Mouse (Mus musculus): ENCODE measurements around the gene Bcar3. TPM values are rescaled to one million over a fixed set of nuclear protein-coding genes. Genes with fewer than 3 reads are reported as not detected.
"Not testable (repeated sequence)": the region's sequence is repeated elsewhere in the genome, so short reads cannot be mapped to it uniquely, and the experiment has no call there.

The Bcar3 gene
- polyA plus RNA-seq, 1 experiment: 47.6 TPM

- no peak overlapping the region for H3K4me3 ChIP-seq (replicated peaks; ENCODE audit: extremely low read depth, low read depth, low read length)
- no peak for DNase-seq
- TF ChIP-seq CTCF (IDR thresholded peaks at IDR 0.05; ENCODE audit: insufficient read depth, low read length): no peak
- TF ChIP-seq POLR2A (IDR thresholded peaks at IDR 0.05; ENCODE audit: borderline replicate concordance, extremely low read depth, low read depth, low read length): no peak
- WGBS: 96% methylated on average over 2 of the region's 2 CpGs
- H3K4me1 ChIP-seq (ENCODE audit: control insufficient read depth, insufficient read depth, low read length): no peaks in the 10 kb centered on the region; the same call in 1 of the 2 replicates
These were observed 97.2 kb downstream of the Bcar3 start for GRCm38 (mm10) chr3:122391098-122391497.

- no peak for DNase-seq
- 45% methylated on average over 12 of the region's 12 CpGs for WGBS
- H3K4me3 ChIP-seq (replicated peaks; ENCODE audit: extremely low read depth, low read depth, low read length): no peak overlapping the region
- H3K4me1 ChIP-seq (ENCODE audit: control insufficient read depth, insufficient read depth, low read length): no peaks in the 10 kb centered on the region; the same call in 1 of the 2 replicates
- TF ChIP-seq POLR2A (IDR thresholded peaks at IDR 0.05; ENCODE audit: borderline replicate concordance, extremely low read depth, low read depth, low read length) (no peak), CTCF (IDR thresholded peaks at IDR 0.05; ENCODE audit: insufficient read depth, low read length) (no peak)
These were observed 97.9 kb downstream of the Bcar3 start for GRCm38 (mm10) chr3:122391816-122392215.

GRCm38 (mm10) chr3:122393411-122393810 is 99.5 kb downstream of the Bcar3 start:
- not testable (repeated sequence) for H3K4me3 ChIP-seq (replicated peaks; ENCODE audit: extremely low read depth, low read depth, low read length); H3K4me1 ChIP-seq (ENCODE audit: control insufficient read depth, insufficient read depth, low read length); DNase-seq
- WGBS: 59% methylated on average over 4 of the region's 4 CpGs

- DNase-seq: no peak
- 74% methylated on average over 12 of the region's 12 CpGs for WGBS
- no peak overlapping the region for H3K4me3 ChIP-seq (replicated peaks; ENCODE audit: extremely low read depth, low read depth, low read length)
- no peak for TF ChIP-seq CTCF (IDR thresholded peaks at IDR 0.05; ENCODE audit: insufficient read depth, low read length)
- no peak for TF ChIP-seq POLR2A (IDR thresholded peaks at IDR 0.05; ENCODE audit: borderline replicate concordance, extremely low read depth, low read depth, low read length)
- H3K4me1 ChIP-seq (ENCODE audit: control insufficient read depth, insufficient read depth, low read length): no peaks in the 10 kb centered on the region; the same call in 1 of the 2 replicates
These were observed 100.0 kb downstream of the Bcar3 start for GRCm38 (mm10) chr3:122393836-122394374.

GRCm38 (mm10) chr3:122396957-122397356 is 103.0 kb downstream of the Bcar3 start:
- Histone ChIP-seq H3K4me1 (ENCODE audit: control insufficient read depth, insufficient read depth, low read length) (no peaks in the 10 kb centered on the region; the same call in none of the 2 replicates), H3K4me3 (replicated peaks; ENCODE audit: extremely low read depth, low read depth, low read length) (no peak overlapping the region)
- no peak for DNase-seq
- no peak for TF ChIP-seq POLR2A (IDR thresholded peaks at IDR 0.05; ENCODE audit: borderline replicate concordance, extremely low read depth, low read depth, low read length)
- no peak for TF ChIP-seq CTCF (IDR thresholded peaks at IDR 0.05; ENCODE audit: insufficient read depth, low read length)
- WGBS: 96% methylated on average over 4 of the region's 4 CpGs

GRCm38 (mm10) chr3:122397401-122397800 is 103.5 kb downstream of the Bcar3 start:
- no peak for DNase-seq

GRCm38 (mm10) chr3:122401011-122401410 is 107.1 kb downstream of the Bcar3 start:
- DNase-seq: no peak
- TF ChIP-seq POLR2A (IDR thresholded peaks at IDR 0.05; ENCODE audit: borderline replicate concordance, extremely low read depth, low read depth, low read length): no peak
- no peak for TF ChIP-seq CTCF (IDR thresholded peaks at IDR 0.05; ENCODE audit: insufficient read depth, low read length)
- 90% methylated on average over 2 of the region's 2 CpGs for WGBS
- Histone ChIP-seq H3K4me3 (replicated peaks; ENCODE audit: extremely low read depth, low read depth, low read length) (no peak overlapping the region), H3K4me1 (ENCODE audit: control insufficient read depth, insufficient read depth, low read length) (no peaks in the 10 kb centered on the region; the same call in none of the 2 replicates)

More at GRCm38 (mm10) chr3:122397401-122397800, 103.5 kb downstream of the Bcar3 start:
- 77% methylated on average over 7 of the region's 7 CpGs for WGBS
- no peak overlapping the region for H3K4me3 ChIP-seq (replicated peaks; ENCODE audit: extremely low read depth, low read depth, low read length)
- TF ChIP-seq POLR2A (IDR thresholded peaks at IDR 0.05; ENCODE audit: borderline replicate concordance, extremely low read depth, low read depth, low read length): no peak
- H3K4me1 ChIP-seq (ENCODE audit: control insufficient read depth, insufficient read depth, low read length): no peaks in the 10 kb centered on the region; the same call in none of the 2 replicates

- no peaks in the 10 kb centered on the region; the same call in none of the 2 replicates for H3K4me1 ChIP-seq (ENCODE audit: control insufficient read depth, insufficient read depth, low read length)
- no peak for TF ChIP-seq POLR2A (IDR thresholded peaks at IDR 0.05; ENCODE audit: borderline replicate concordance, extremely low read depth, low read depth, low read length)
- no peak for TF ChIP-seq CTCF (IDR thresholded peaks at IDR 0.05; ENCODE audit: insufficient read depth, low read length)
- WGBS: 35% methylated on average over 5 of the region's 5 CpGs
These were observed 108.2 kb downstream of the Bcar3 start for GRCm38 (mm10) chr3:122402143-122402542.

GRCm38 (mm10) chr3:122403860-122404557 is 110.1 kb downstream of the Bcar3 start:
- peaks cover 2% of the 10 kb centered on the region for H3K4me1 ChIP-seq (ENCODE audit: control insufficient read depth, insufficient read depth, low read length)
- DNase-seq: no peak
- WGBS: 76% methylated on average over 9 of the region's 9 CpGs

More at GRCm38 (mm10) chr3:122402143-122402542, 108.2 kb downstream of the Bcar3 start:
- H3K4me3 ChIP-seq (replicated peaks; ENCODE audit: extremely low read depth, low read depth, low read length): no peak overlapping the region
- no peak for DNase-seq

More at GRCm38 (mm10) chr3:122403860-122404557, 110.1 kb downstream of the Bcar3 start:
- TF ChIP-seq POLR2A (IDR thresholded peaks at IDR 0.05; ENCODE audit: borderline replicate concordance, extremely low read depth, low read depth, low read length) (no peak), CTCF (IDR thresholded peaks at IDR 0.05; ENCODE audit: insufficient read depth, low read length) (no peak)
- no peak overlapping the region for H3K4me3 ChIP-seq (replicated peaks; ENCODE audit: extremely low read depth, low read depth, low read length)

All from lung, adult 2 months (tissue).